Mouse (Mus musculus) liver, embryonic 14.5 days (tissue): ENCODE measurements around the gene Cd302.

Experiments used
- CTCF ChIP-seq: IDR thresholded peaks from 2 replicates; pipeline ENCODE4 v1.5.1; 2016; ENCODE audit warnings: antibody characterized with exemption, low read depth, control low read depth
- EP300 ChIP-seq: IDR thresholded peaks from 2 replicates; pipeline ENCODE4 v1.6.1; 2016; ENCODE audit warnings: antibody characterized with exemption, low read depth

- TF ChIP-seq CTCF (no peak), EP300 (no peak)
Observed at GRCm38 (mm10) chr2:60230361-60230760, 53.9 kb downstream of the Cd302 start.
